In the genomic region with DNA sequence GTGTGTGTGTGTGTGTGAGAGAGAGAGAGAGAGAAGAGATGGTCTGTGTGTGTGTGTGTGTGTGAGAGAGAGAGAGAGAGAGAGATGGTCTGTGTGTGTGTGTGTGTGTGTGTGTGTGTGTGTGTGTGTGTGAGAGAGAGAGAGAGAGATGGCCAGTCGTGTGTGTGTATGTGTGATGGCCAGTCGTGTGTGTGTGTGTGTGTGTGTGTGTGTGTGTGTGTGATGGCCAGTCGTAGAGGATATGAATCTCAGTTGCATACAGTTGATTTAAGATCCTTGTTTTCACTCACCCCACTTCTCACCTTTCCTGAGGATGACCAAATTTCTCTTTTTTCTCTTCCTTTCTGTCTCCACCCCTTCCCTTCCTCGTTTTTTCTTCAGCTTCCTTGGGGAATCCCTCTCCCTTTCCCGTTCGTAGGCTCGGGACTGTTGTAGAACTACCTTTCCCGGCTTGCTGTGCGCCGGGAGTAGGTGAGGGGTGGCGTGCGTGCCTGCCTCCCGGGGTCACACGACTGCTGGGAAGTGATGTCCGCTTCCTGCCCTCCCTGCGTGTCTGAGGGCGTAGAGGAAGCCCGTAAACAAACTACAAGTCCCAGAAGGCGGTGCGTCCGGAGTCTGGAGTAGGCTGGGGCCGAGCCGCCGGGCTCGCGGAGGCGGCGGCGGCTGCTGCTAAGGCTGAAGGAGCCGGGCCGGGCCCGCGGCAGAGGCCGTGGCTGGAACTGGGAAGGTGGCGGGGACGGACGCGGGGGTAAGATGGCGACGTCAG, we compare ENCODE assay signal across 8 mouse cellular contexts. TPM values are rescaled to one million over a fixed set of nuclear protein-coding genes. Genes with fewer than 3 reads are reported as not detected.
A peak's percentile ranks its signal among the peaks of the same experiment; 100 is the strongest.
DNase-seq lines count a peak whose midpoint lies in the region; ATAC-seq lines count a peak whose summit lies in the region.

Gene Crtc2, plus strand, starts transcription at position 511 of the 766 bp plus-strand sequence.

- ATAC-seq in hindbrain, embryonic 14.5 days (ENCODE audit: low FRiP score): peak; percentile 97

- peak; percentile 98 for DNase-seq in R1 (ENCODE audit: low read depth, low spot score)
- peak; percentile 93 to 96 for DNase-seq in cerebellum, postnatal 25 days
- DNase-seq in frontal cortex, postnatal 25 days (ENCODE audit: low spot score in 2 of 2): peak; percentile 90 to 96
- peak; percentile 93 for DNase-seq in hindbrain, embryonic 14.5 days (ENCODE audit: low spot score)
- peak; percentile 96 to 98 for DNase-seq in layer of hippocampus, postnatal 36 days
- DNase-seq in lung, postnatal 36 days: peak; percentile 99
- DNase-seq in retina, postnatal 1 day: peak; percentile 99
- peak; percentile 72 to 95 for DNase-seq in urinary bladder, adult 18-20 months (ENCODE audit: low spot score in 2 of 2)

- no peaks in the 10 kb centered on the region for H3K9me3 ChIP-seq in hindbrain, embryonic 14.5 days (ENCODE audit: control insufficient read depth, low read length)

- H3K4me1 ChIP-seq in hindbrain, embryonic 14.5 days (replicated peaks; ENCODE audit: control insufficient read depth, insufficient read depth, low read length): peaks cover 18% of the 10 kb centered on the region

- H3K27me3 ChIP-seq in hindbrain, embryonic 14.5 days (ENCODE audit: control insufficient read depth, insufficient read depth, low read length): no peaks in the 10 kb centered on the region

- H3K9ac ChIP-seq in hindbrain, embryonic 14.5 days: peak within 1 kb of the TSS; percentile 92

- H3K4me2 ChIP-seq in hindbrain, embryonic 14.5 days (replicated peaks): peak within 1 kb of the TSS; percentile 90

- peaks cover 39% of the 10 kb centered on the region for H3K36me3 ChIP-seq in hindbrain, embryonic 14.5 days (replicated peaks; ENCODE audit: control insufficient read depth, insufficient read depth)

- H3K4me3 ChIP-seq in hindbrain, embryonic 14.5 days (replicated peaks; ENCODE audit: low read length): peak within 1 kb of the TSS; percentile 81

- 1% methylated on average over 40 of the region's 40 CpGs for WGBS in hindbrain, embryonic 14.5 days

- peak within 1 kb of the TSS; percentile 55 for H3K27ac ChIP-seq in hindbrain, embryonic 14.5 days

RNA-seq across cellular contexts. Expression of gene Crtc2, which starts in this region (rescaled TPM):
- polyA plus RNA-seq in hindbrain, embryonic 14.5 days (2014; fragmentation: Nextera tagmentation; extraction: Ambion mirVana): 10.1 and 10.5 TPM in 2 replicates
- total RNA-seq in layer of hippocampus, postnatal 36 days (2021): 10 to 100 TPM; 34.5 to 41.3 TPM

Comparison
In these comparisons a context has a peak if more than half of its experiments do, and no peak if none do; other contexts are left out.
1. Peak in every context shown above with its lines: DNase-seq, ATAC-seq, H3K4me3 ChIP-seq and H3K27ac ChIP-seq.